Mouse (Mus musculus) midbrain, embryonic 16.5 days (tissue): ENCODE results near the gene Clns1a. TPM values are rescaled to one million over a fixed set of nuclear protein-coding genes. Genes with fewer than 3 reads are reported as not detected.

Experiments used
- ATAC-seq: fragments of 200-750 bp; cut with Nextera tagmentation; 2 replicates; pipeline ENCODE4 v1.8.0; 2017; ENCODE audit warnings: moderate TSS enrichment
- H3K27ac ChIP-seq: fragments of 300-500 bp; sonication (generic); 2 replicates; pipeline ENCODE4 v1.5.1; 2014; ENCODE audit warnings: mild to moderate bottlenecking, low read length, mixed read lengths
- H3K27me3 ChIP-seq: fragments of 300-500 bp; sonication (generic); 2 replicates; pipeline ENCODE4 v1.6.1; 2014; ENCODE audit warnings: low read depth, low read length, mixed read lengths; ENCODE audit not compliant: control insufficient read depth, insufficient read depth
- H3K36me3 ChIP-seq: fragments of 300-500 bp; sonication (generic); 2 replicates; pipeline ENCODE4 v1.6.1; 2014; ENCODE audit warnings: mild to moderate bottlenecking, low read length, moderate library complexity, mixed read lengths; ENCODE audit not compliant: control insufficient read depth, insufficient read depth
- H3K4me1 ChIP-seq: fragments of 300-500 bp; sonication (generic); 2 replicates; pipeline ENCODE4 v1.6.1; 2014; ENCODE audit warnings: mild to moderate bottlenecking, low read length, mixed read lengths; ENCODE audit not compliant: control insufficient read depth, insufficient read depth
- H3K4me2 ChIP-seq: fragments of 300-500 bp; sonication (generic); 2 replicates; pipeline ENCODE4 v1.6.1; 2014; ENCODE audit warnings: mild to moderate bottlenecking, low read length, mixed read lengths
- H3K4me3 ChIP-seq: fragments of 300-500 bp; sonication (generic); 2 replicates; pipeline ENCODE4 v1.5.1; 2014; ENCODE audit warnings: low read depth, mild to moderate bottlenecking, low read length, moderate library complexity, mixed read lengths
- H3K9ac ChIP-seq: fragments of 300-500 bp; sonication (generic); 2 replicates; pipeline ENCODE4 v1.6.1; 2014; ENCODE audit warnings: low read depth, low read length, mixed read lengths
- H3K9me3 ChIP-seq: fragments of 300-500 bp; sonication (generic); replicated peaks from 2 replicates; pipeline ENCODE4 v1.6.1; 2014; ENCODE audit warnings: mild to moderate bottlenecking, low read length, mixed read lengths; ENCODE audit not compliant: control insufficient read depth, poor library complexity, severe bottlenecking
- WGBS: fragments of 180-500 bp; shearing (Covaris S2); extraction: QIAGEN DNeasy Blood & Tissue Kit; methylation state at CpG from one replicate; pipeline ENCODE4 v1.1.7; 2014; 5-methylcytosine and 5-hydroxymethylcytosine counted together
- polyA plus RNA-seq: library from polyadenylated mRNA; unstranded; fragments of >200 nt; fragmentation: Nextera tagmentation; extraction: Ambion mirVana; gene quantifications from 2 replicates; pipeline ENCODE4 v1.2.1, GENCODE M21; 2015

The Clns1a gene
- polyA plus RNA-seq, 1 experiment from 2014 or later: 167 TPM

GRCm38 (mm10) chr7:97766406-97767166 is 70.2 kb downstream of the Clns1a start:
- 76% methylated on average over 9 of the region's 9 CpGs for WGBS
- Histone ChIP-seq H3K27me3 (no peaks in the 10 kb centered on the region), H3K4me3 (no peak overlapping the region), H3K9me3 (no peaks in the 10 kb centered on the region), H3K4me2 (no peak overlapping the region), H3K9ac (no peak overlapping the region), H3K36me3 (no peaks in the 10 kb centered on the region), H3K4me1 (no peaks in the 10 kb centered on the region), H3K27ac (no peak overlapping the region)
- ATAC-seq: no peak

- no peaks in the 10 kb centered on the region for H3K9me3 ChIP-seq
- H3K36me3 ChIP-seq: no peaks in the 10 kb centered on the region
- H3K4me3 ChIP-seq: no peak overlapping the region
- no peak overlapping the region for H3K9ac ChIP-seq
- no peak for ATAC-seq
- no peaks in the 10 kb centered on the region for H3K27me3 ChIP-seq
- no peak overlapping the region for H3K27ac ChIP-seq
- no peaks in the 10 kb centered on the region for H3K4me1 ChIP-seq
- 80% methylated on average over 8 of the region's 8 CpGs for WGBS
- H3K4me2 ChIP-seq: no peak overlapping the region
Measured at GRCm38 (mm10) chr7:97767841-97768240, 71.4 kb downstream of the Clns1a start.

- Histone ChIP-seq H3K4me2 (no peak overlapping the region), H3K9ac (no peak overlapping the region), H3K9me3 (no peaks in the 10 kb centered on the region), H3K27ac (no peak overlapping the region), H3K4me1 (no peaks in the 10 kb centered on the region), H3K4me3 (no peak overlapping the region), H3K36me3 (no peaks in the 10 kb centered on the region), H3K27me3 (no peaks in the 10 kb centered on the region)
- no peak for ATAC-seq
- 80% methylated on average over 4 of the region's 4 CpGs for WGBS
Measured at GRCm38 (mm10) chr7:97769020-97769419, 72.6 kb downstream of the Clns1a start.

Other genes starting within 250 kb of the Clns1a start
- gene Kctd14, start 245.3 kb upstream of the Clns1a start, polyA plus RNA-seq: 1.2 and 1.6 TPM in 2 replicates
- gene Ints4, start 215.7 kb upstream of the Clns1a start, polyA plus RNA-seq: 35.5 and 36.5 TPM in 2 replicates
- 52.6 and 53.8 TPM in 2 replicates for gene Aamdc, start 117.1 kb upstream of the Clns1a start, polyA plus RNA-seq
- 26.9 and 35.6 TPM in 2 replicates for gene Rsf1, start 116.7 kb upstream of the Clns1a start, polyA plus RNA-seq
- gene Aqp11, start 41.7 kb downstream of the Clns1a start, polyA plus RNA-seq: 15.2 and 18.5 TPM in 2 replicates
- gene Pak1, start 91.9 kb downstream of the Clns1a start, polyA plus RNA-seq: 148 and 150 TPM in 2 replicates
- gene Gdpd4, start 223.3 kb downstream of the Clns1a start, polyA plus RNA-seq: 0.09 TPM in 1 of 2 replicates, not detected in the other